Mouse (Mus musculus): ENCODE measurements around the gene Tmem274. TPM values are rescaled to one million over a fixed set of nuclear protein-coding genes. Genes with fewer than 3 reads are reported as not detected.

Tmem274 gene
- polyA plus RNA-seq (2014; fragmentation: Illumina TruSeq; extraction: RNeasy Lipid Tissue Mini Kit (QIAGEN cat#74804); ENCODE audit: low read depth, low replicate concordance) = not detected

DNA sequence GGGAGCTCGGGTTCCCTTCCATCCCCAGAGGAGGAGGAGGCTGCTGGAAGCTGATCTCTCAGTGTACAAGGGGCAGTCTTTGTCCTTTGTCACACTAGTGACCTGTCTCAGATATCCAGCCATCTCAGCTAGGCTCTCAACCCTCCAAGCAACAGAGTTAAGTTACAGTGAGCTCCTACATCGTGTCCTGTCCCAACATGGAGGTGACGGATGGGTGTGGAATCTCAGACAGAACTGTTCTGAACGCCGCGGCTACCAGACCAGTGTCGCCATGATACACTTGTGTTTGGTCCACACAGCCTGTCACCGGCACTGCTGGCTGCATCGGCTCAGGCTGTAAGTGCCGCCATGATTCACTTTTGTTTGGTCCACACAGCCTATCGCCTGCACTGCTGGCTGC lies at the start of gene Tmem274:
Gene Tmem274, plus strand, starts transcription at position 301 of the 400 bp plus-strand sequence.

DNA sequence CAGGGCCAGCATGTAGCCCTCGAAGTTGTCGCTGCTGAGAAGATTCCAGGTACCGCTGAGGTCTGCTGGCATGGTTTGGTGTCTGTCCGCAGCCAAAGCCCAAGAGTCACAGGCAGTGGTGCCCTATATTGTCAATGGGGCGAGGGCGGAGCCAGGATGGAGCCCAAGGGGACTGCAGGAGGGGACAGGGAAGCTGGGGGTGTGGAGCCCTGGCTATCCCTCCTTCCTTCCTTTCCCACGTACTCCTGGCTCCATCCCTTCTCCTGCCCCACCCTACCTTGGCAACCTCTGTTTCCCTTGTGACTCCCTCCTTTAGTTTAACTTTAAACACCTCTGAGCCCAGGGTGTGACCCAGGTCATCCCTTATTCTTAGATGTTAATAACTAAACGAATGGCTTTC lies 22.3 kb upstream of the Tmem274 start, which contains the start of gene Rbp7:
Gene Rbp7, minus strand, starts transcription at position 100 of the 400 bp plus-strand sequence.

DNA sequence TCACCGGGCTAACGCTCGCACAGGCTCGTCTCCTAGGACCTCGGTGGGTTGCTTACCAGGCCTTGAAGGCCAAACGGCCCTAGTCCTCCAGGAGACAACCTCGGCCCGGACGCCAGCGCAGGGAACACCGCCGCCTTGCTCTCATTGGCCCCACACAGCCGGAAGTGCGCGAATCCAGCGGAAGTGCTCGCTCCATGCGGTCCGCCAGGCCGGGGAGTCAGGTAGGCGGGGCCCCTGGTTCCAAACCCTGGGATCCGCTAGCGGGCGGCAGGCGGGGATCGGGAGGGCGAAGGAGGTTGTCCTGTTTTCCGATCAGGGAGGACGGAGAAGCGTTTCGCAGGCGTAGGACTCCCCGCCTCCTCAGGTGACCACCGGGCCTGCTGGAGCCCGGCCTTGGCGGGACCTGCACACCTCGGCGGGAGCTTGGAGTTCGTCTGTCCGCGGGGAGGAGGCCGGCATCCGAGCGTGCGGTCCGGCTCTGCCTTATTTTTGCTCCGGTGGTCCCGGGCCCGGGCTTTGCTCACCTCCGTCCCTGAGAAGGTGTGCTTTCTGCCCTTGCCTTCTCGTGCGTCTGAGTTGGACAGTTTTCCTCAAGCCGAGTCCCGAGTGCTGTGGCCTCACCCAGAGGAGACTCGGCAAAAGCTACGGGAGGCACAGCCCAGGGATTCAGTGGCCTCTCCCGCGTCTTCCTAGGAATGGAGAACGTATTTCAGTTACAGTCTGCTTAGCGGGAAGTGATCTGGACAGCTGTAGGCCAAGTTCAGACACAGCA lies 8.1 kb downstream of the Tmem274 start, which contains the start of the genes Nmnat1 and Lzic:
Gene Nmnat1, minus strand, starts transcription at position 150 of the 772 bp plus-strand sequence.
Gene Lzic, plus strand, starts transcription at position 177 of the 772 bp plus-strand sequence.

DNA sequence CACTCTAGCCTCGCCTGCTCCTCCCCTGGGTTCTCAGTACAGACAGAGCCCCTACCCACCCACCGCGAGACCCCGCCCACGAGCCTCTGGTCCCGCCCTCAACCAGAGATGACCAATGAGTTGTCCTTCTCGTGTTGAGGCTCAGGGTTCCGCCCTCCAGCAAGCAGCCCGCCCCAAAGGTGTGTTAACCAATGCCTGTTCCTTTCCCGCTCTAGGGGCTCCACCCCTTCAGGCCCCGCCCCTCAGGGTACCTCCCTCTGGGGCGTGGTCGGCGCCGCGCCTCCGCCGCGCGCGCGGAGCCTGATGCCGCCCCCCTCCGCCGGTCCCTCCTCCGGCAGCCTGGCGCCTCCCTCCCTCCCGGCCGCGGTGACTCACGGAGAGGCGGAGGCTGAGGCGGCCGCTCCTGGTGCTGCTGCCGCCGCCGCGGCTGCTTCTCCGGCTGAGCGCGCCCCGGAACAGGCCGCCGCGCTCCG lies 40.7 kb downstream of the Tmem274 start, which contains the start of gene Ctnnbip1:
Gene Ctnnbip1, plus strand, starts transcription at position 369 of the 473 bp plus-strand sequence.

Other genes with a start within 250 kb of the Tmem274 start
- gene Kif1b, start 169.7 kb upstream of the Tmem274 start, polyA plus RNA-seq (2014; fragmentation: Illumina TruSeq; extraction: RNeasy Lipid Tissue Mini Kit (QIAGEN cat#74804); ENCODE audit: low read depth, low replicate concordance) = 47.3 TPM
- 20.5 TPM for gene Ube4b, start 50.6 kb upstream of the Tmem274 start, polyA plus RNA-seq (2014; fragmentation: Illumina TruSeq; extraction: RNeasy Lipid Tissue Mini Kit (QIAGEN cat#74804); ENCODE audit: low read depth, low replicate concordance)
- not detected for gene Rbp7, start 22.4 kb upstream of the Tmem274 start, polyA plus RNA-seq (2014; fragmentation: Illumina TruSeq; extraction: RNeasy Lipid Tissue Mini Kit (QIAGEN cat#74804); ENCODE audit: low read depth, low replicate concordance)
- gene Nmnat1, start 7.8 kb downstream of the Tmem274 start, polyA plus RNA-seq (2014; fragmentation: Illumina TruSeq; extraction: RNeasy Lipid Tissue Mini Kit (QIAGEN cat#74804); ENCODE audit: low read depth, low replicate concordance) = 5.3 TPM
- 13.5 TPM for gene Lzic, start 7.9 kb downstream of the Tmem274 start, polyA plus RNA-seq (2014; fragmentation: Illumina TruSeq; extraction: RNeasy Lipid Tissue Mini Kit (QIAGEN cat#74804); ENCODE audit: low read depth, low replicate concordance)
- gene Ctnnbip1, start 40.9 kb downstream of the Tmem274 start, polyA plus RNA-seq (2014; fragmentation: Illumina TruSeq; extraction: RNeasy Lipid Tissue Mini Kit (QIAGEN cat#74804); ENCODE audit: low read depth, low replicate concordance) = 7.8 TPM
- gene Clstn1, start 109.1 kb downstream of the Tmem274 start, polyA plus RNA-seq (2014; fragmentation: Illumina TruSeq; extraction: RNeasy Lipid Tissue Mini Kit (QIAGEN cat#74804); ENCODE audit: low read depth, low replicate concordance) = 9.2 TPM
- 0.08 TPM for gene Pik3cd, start 225.2 kb downstream of the Tmem274 start, polyA plus RNA-seq (2014; fragmentation: Illumina TruSeq; extraction: RNeasy Lipid Tissue Mini Kit (QIAGEN cat#74804); ENCODE audit: low read depth, low replicate concordance)